Mouse (Mus musculus): ENCODE measurements at regions not wholly inside any gene's neighbourhood (a gene's known extent, or its start where the extent isn't known, plus 50 kb on each side); places are given as distances from the start of the nearest gene placed in this dataset.

DNA sequence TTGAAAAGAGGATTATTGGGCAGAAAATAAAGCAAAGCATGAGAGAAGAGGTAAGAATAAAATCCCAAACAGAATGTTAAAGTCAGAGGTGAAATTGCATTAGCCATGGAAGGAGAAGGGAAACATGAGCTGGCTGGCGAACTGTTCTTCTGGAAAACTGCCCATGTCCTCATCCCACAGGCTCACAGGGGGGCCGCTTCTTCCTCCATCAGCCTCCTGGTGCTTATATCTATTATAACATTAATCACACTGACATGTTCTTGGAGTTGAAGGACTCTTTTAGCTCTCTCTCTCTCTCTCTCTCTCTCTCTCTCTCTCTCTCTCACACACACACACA is 293.4 kb upstream of the Chrm3 start:
- no peak for TF ChIP-seq POLR2A (IDR thresholded peaks at IDR 0.05; ENCODE audit: insufficient read depth, low read depth, low read length)
- TF ChIP-seq CTCF (IDR thresholded peaks at IDR 0.05; ENCODE audit: insufficient read depth, low read depth, low read length), result no peak
